Mouse (Mus musculus) embryonic fibroblast, embryonic 13.5 days (primary cell): ENCODE measurements at regions not wholly inside any gene's neighbourhood (a gene's known extent, or its start where the extent isn't known, plus 50 kb on each side); places are given as distances from the start of the nearest gene placed in this dataset.

Experiments used
- CTCF ChIP-seq: IDR thresholded peaks from 2 replicates; pipeline ENCODE4 v1.5.1; 2011; ENCODE audit warnings: mild to moderate bottlenecking, control low read depth, low read length, moderate library complexity, borderline replicate concordance; ENCODE audit not compliant: insufficient read depth
- POLR2A ChIP-seq: IDR thresholded peaks from 2 replicates; pipeline ENCODE4 v1.6.1; 2011; ENCODE audit warnings: low read depth, mild to moderate bottlenecking, control low read depth, low read length, moderate library complexity

- TF ChIP-seq CTCF = no peak
- no peak for TF ChIP-seq POLR2A
Measured at GRCm38 (mm10) chr1:193949817-193950216, 579.7 kb upstream of the Camk1g start.
